Mouse (Mus musculus): ENCODE measurements around the gene Olfr971.
"Not testable (repeated sequence)": the region's sequence is repeated elsewhere in the genome, so short reads cannot be mapped to it uniquely, and the experiment has no call there.

Olfr971 gene

DNA sequence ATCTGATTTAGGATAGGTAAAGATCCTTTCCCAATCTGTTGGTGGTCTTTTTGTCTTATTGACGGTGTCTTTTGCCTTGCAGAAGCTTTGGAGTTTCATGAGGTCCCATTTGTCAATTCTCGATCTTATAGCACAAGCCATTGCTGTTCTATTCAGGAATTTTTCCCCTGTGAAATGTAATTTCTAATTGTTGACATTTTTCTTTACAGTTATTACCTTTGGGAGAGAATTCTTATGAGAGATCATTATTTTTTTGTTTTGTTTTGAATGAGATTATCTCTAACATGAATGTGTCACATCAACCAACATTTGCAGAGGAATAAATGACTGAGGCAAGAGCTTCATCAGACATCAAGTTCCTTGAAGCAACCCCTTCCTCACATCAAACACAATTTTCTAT, at the start of gene Olfr971:
Olfr971 (plus strand) TSS at position 301 of the 400 bp plus-strand sequence.
- not testable (repeated sequence) for DNase-seq (ENCODE audit: low spot score)

DNA sequence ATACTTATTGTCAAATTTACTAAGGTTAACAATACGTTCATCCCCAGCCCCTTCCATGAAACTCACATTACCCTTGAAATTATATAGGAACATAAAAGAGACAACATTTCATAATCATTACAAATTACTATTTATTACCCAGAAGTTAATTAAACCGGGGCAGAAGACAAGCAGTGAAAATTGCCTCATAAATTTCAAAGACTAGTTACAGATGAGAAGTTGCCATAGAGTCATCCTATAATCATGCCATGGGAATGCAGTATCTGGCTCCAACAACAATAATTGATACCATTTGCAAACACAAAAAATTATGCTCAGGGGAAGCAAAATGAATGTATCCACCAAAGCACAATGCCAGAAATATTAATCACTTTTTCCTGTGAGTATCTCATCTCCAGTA, 46.1 kb upstream of the Olfr971 start, which contains the start of gene Olfr969:
Olfr969 (plus strand) TSS at position 388 of the 400 bp plus-strand sequence.
- no peak for DNase-seq (ENCODE audit: low spot score)

DNA sequence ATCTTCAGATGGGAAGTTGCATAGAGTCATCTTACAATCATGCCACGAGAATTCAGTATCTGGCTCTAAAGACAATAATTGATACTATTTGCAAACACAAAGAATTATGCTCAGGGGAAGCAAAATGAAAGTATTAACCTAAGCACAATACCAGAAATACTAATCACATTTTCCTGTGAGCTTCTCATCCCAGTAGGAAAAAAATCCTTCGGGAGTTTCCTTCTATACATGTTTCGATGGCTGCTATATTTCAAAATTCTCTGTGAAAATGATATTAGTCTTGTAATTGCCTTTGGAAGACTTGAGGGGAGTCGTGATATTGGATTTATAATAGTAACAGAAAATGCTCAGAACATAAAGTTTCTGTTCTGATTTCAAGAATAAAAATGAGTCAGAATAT, 28.1 kb upstream of the Olfr971 start, which contains the start of gene Olfr970:
Olfr970 (plus strand) TSS at position 301 of the 400 bp plus-strand sequence.
- no peak for DNase-seq (ENCODE audit: low spot score)

DNA sequence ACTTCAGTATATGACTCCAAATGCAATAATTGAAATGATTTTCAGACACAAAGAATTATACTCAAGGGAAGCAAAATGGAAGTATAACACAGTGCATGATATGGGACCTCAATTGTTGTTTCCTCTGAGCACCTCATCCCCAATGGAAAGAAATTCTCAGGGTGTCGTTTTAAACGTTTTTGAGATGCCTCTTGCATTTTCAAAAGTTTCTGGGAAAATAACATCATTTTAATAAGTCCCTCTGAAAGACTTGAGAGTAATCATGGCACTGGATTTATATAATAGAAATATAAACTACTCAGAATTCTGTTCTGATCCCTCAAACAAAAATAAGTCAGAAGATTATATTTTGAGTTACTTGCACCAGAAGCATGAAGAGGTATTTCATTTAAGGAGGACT, 29.4 kb downstream of the Olfr971 start, which contains the start of gene Olfr972:
Olfr972 (plus strand) TSS at position 301 of the 400 bp plus-strand sequence.
- no peak for DNase-seq (ENCODE audit: low spot score)

DNA sequence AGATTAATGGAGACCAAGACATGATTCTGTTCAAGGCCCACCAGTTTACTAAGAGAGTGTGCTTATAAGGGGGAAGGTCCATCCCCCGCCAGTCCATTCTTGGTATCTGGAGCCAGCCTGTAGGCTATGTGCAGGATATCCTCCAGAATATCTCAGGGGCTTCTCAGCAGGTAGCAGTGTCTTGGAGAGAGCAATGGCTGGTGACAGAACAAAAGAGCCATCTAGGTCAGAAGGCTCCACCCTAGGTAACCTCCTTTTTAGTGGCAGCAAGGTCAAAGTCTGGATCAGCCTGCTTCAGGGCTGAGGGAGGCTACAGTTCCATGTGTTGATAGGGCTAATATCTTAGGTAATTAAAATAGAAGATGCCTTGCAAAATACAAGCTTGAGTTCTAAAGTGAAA, 35.3 kb downstream of the Olfr971 start:
- DNase-seq (ENCODE audit: low spot score), result not testable (repeated sequence)

DNA sequence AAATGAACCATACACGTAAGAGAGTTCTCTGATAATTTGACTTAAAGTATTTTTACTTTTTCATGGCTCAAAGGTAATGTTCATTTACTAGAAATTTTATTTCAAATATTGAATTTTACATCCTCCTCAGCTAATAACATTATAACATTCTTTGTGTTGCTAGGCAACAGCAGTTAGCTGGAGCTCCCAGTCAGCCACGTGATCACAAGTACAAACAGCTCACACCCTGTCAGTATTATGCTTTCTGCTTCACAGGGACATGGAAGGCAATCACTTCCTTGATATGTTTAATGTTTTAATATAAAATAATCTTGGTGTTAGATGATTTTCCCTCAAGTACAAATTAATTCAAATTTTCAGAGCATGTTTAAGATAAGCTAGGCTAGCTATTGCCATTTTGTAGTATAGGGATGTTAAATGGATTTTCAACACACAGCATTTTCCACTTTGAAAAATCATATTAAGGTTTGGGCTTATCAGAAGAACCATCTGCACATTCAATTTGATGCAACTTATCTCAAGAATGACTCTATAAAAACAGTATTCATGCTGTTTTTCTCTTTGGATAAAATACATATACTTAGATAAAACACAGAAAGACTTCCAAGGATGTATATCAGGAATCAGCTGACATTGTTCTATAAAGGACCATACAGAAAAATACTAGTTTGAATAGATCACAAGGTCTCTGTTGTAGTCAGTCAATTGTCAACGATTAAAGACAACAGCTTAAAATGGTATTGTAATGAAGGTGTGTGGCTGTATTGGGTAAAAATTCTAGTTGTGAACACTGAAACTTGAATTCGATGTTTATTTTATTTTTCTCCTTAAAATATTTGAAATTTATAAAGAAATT, 41.1 kb downstream of the Olfr971 start:
- not testable (repeated sequence) for DNase-seq (ENCODE audit: low spot score)

All from lung, postnatal 25 days (tissue).